Mouse (Mus musculus) right cerebral cortex, adult 2 months (tissue): Measurements from ENCODE around the gene Grtp1.

Experiments used
- DNase-seq, 2 experiments: peaks; one replicate each; pipeline ENCODE4 v3.0.0; 2021 to 2022; ENCODE audit warnings: low spot score in 2 of 2

Grtp1 gene

GRCm38 (mm10) chr8:13174811-13175210, 25.6 kb downstream of the Grtp1 start:
- no peak for DNase-seq

- no peak for DNase-seq
These were observed 26.1 kb downstream of the Grtp1 start for GRCm38 (mm10) chr8:13174305-13174704.

- no peak for DNase-seq
These were observed 29.9 kb downstream of the Grtp1 start for GRCm38 (mm10) chr8:13170510-13170909.

- DNase-seq, result no peak
These were observed 36.1 kb downstream of the Grtp1 start for GRCm38 (mm10) chr8:13164361-13164760.

- DNase-seq, result no peak
These were observed 36.9 kb downstream of the Grtp1 start for GRCm38 (mm10) chr8:13163563-13163962.

- no peak for DNase-seq
These were observed 38.3 kb downstream of the Grtp1 start for GRCm38 (mm10) chr8:13162098-13162497.

GRCm38 (mm10) chr8:13160691-13161090, 39.7 kb downstream of the Grtp1 start:
- no peak for DNase-seq

GRCm38 (mm10) chr8:13159377-13159881, 41.0 kb downstream of the Grtp1 start:
- no peak for DNase-seq

- peak; percentile 98 to 99 for DNase-seq
These were observed 41.6 kb downstream of the Grtp1 start, which contains the start of gene Lamp1 for GRCm38 (mm10) chr8:13158718-13159376. Lamp1 (plus strand) TSS chr8:13159161.

GRCm38 (mm10) chr8:13156327-13157097, 43.9 kb downstream of the Grtp1 start:
- peak; percentile 24 to 42 for DNase-seq

GRCm38 (mm10) chr8:13155358-13155757, 45.1 kb downstream of the Grtp1 start:
- DNase-seq, result no peak

GRCm38 (mm10) chr8:13154099-13154498, 46.3 kb downstream of the Grtp1 start:
- no peak for DNase-seq

GRCm38 (mm10) chr8:13150929-13151328, 49.5 kb downstream of the Grtp1 start:
- no peak for DNase-seq

GRCm38 (mm10) chr8:13149866-13150265, 50.6 kb downstream of the Grtp1 start:
- no peak for DNase-seq

- no peak for DNase-seq
These were observed 51.1 kb downstream of the Grtp1 start for GRCm38 (mm10) chr8:13149287-13149686.

- DNase-seq, result no peak
These were observed 51.9 kb downstream of the Grtp1 start for GRCm38 (mm10) chr8:13148476-13148875.

- no peak for DNase-seq
These were observed 58.7 kb downstream of the Grtp1 start for GRCm38 (mm10) chr8:13141681-13142080.

GRCm38 (mm10) chr8:13139641-13140182, 60.7 kb downstream of the Grtp1 start:
- no peak for DNase-seq

GRCm38 (mm10) chr8:13132220-13132619, 68.2 kb downstream of the Grtp1 start:
- DNase-seq, result peak; percentile 66 to 68

- DNase-seq, result no peak
These were observed 75.5 kb downstream of the Grtp1 start for GRCm38 (mm10) chr8:13124897-13125296.

GRCm38 (mm10) chr8:13122887-13123421, 77.5 kb downstream of the Grtp1 start:
- DNase-seq, result no peak
